Comparison of ENCODE assay signal across 25 mouse cellular contexts in genomic region chr14:117889653-117890052, GRCm38 (mm10).
DNase-seq lines count a peak whose midpoint lies in the region; ATAC-seq and TF ChIP-seq lines count a peak whose summit lies in the region.
"Had no signal": no experiment of that assay in that cellular context is flagged by ENCODE, and none has a peak within 500 bp of the region (broad histone marks: within the 10 kb centered on the region; RNA-seq: fewer than 3 reads in every experiment).

No protein-coding gene starts in this region.

- 46% methylated on average over 2 of the region's 2 CpGs for WGBS in heart, postnatal 0 days

- H3K27me3 ChIP-seq in heart, postnatal 0 days (ENCODE audit: control insufficient read depth, insufficient read depth, low read length), result no peaks in the 10 kb centered on the region
- H3K27me3 ChIP-seq: forebrain, embryonic 15.5 days; hindbrain, embryonic 13.5 days; liver, embryonic 12.5 days; neural tube, embryonic 12.5 days had no signal

- no peak for DNase-seq in heart, postnatal 0 days (ENCODE audit: low spot score)
- no peak for DNase-seq in heart, postnatal 36 days
- DNase-seq in left cerebral cortex, adult 2 months (ENCODE audit: extremely low spot score in 1 of 2, low spot score in 2 of 2), result no peak
- no peak for DNase-seq in left cerebral cortex, postnatal 14 days (ENCODE audit: low spot score in 2 of 2)
- peak; percentile 44 for DNase-seq in 3T3-L1 (ENCODE audit: low read depth, low spot score)
- DNase-seq in adipocyte (ENCODE audit: low spot score), result peak; percentile 50
- no peak for DNase-seq in T-cell, adult 2 months (ENCODE audit: low spot score)
- DNase-seq: adrenal gland, postnatal 10 days; cerebellum, adult 11 months; cerebellum, adult 9-10 months; cerebellum, postnatal 36 days; kidney, adult 18-20 months; kidney, postnatal 4 days; layer of hippocampus, adult 9-11 months; liver, postnatal 0 days; lung, postnatal 10 days had no signal

- H3K36me3 ChIP-seq in heart, postnatal 0 days (replicated peaks; ENCODE audit: control insufficient read depth, insufficient read depth, low read length), result no peaks in the 10 kb centered on the region
- H3K36me3 ChIP-seq: forebrain, embryonic 15.5 days; hindbrain, embryonic 13.5 days; limb, embryonic 12.5 days; liver, embryonic 12.5 days; midbrain, embryonic 10.5 days; neural tube, embryonic 12.5 days had no signal

- no peak for ATAC-seq in heart, postnatal 0 days (ENCODE audit: insufficient read depth, low read depth)
- ATAC-seq: CD4-positive, CD25-positive, alpha-beta regulatory T cell, adult 4 months; forebrain, embryonic 15.5 days; liver, embryonic 12.5 days; liver, postnatal 0 days; midbrain, embryonic 16.5 days had no signal

- no peak overlapping the region for H3K9ac ChIP-seq in heart, postnatal 0 days (replicated peaks; ENCODE audit: low read depth, low read length)
- H3K9ac ChIP-seq: forebrain, embryonic 15.5 days; hindbrain, embryonic 13.5 days; limb, embryonic 12.5 days; liver, embryonic 12.5 days; liver, postnatal 0 days; neural tube, embryonic 12.5 days had no signal

- no peak overlapping the region for H3K27ac ChIP-seq in heart, postnatal 0 days (ENCODE audit: low read depth)
- H3K27ac ChIP-seq in left cerebral cortex, adult 2 months, result no peak overlapping the region
- H3K27ac ChIP-seq: forebrain, embryonic 15.5 days; hindbrain, embryonic 13.5 days; limb, embryonic 12.5 days; liver, embryonic 12.5 days; midbrain, embryonic 10.5 days; neural tube, embryonic 12.5 days had no signal

- TF ChIP-seq CTCF in heart, postnatal 0 days (IDR thresholded peaks at IDR 0.05; ENCODE audit: low read depth), result peak; percentile 23
- peak; percentile 29 for TF ChIP-seq CTCF in left cerebral cortex, adult 2 months (IDR thresholded peaks at IDR 0.05)

- no peak overlapping the region for H3K4me3 ChIP-seq in heart, postnatal 0 days (ENCODE audit: low read depth, low read length)
- H3K4me3 ChIP-seq in left cerebral cortex, adult 2 months, result no peak overlapping the region
- H3K4me3 ChIP-seq: forebrain, embryonic 15.5 days; hindbrain, embryonic 13.5 days; limb, embryonic 12.5 days; liver, embryonic 12.5 days; midbrain, embryonic 10.5 days; myocyte; neural tube, embryonic 12.5 days had no signal

- H3K9me3 ChIP-seq in heart, postnatal 0 days (replicated peaks; ENCODE audit: control insufficient read depth, low read length), result no peaks in the 10 kb centered on the region
- H3K9me3 ChIP-seq: forebrain, embryonic 15.5 days; hindbrain, embryonic 13.5 days; limb, embryonic 12.5 days; liver, embryonic 12.5 days; midbrain, embryonic 10.5 days; neural tube, embryonic 12.5 days had no signal

- H3K4me2 ChIP-seq in heart, postnatal 0 days (ENCODE audit: low read depth, low read length), result no peak overlapping the region
- H3K4me2 ChIP-seq: forebrain, embryonic 15.5 days; hindbrain, embryonic 13.5 days; limb, embryonic 12.5 days; liver, embryonic 12.5 days; neural tube, embryonic 12.5 days had no signal

- intact Hi-C loops in heart, postnatal 36 days (cut with DNase I), result loop anchor here (10.0 kb wide), 1 partner anchor 1335 kb away; no protein-coding TSS in a partner anchor
- intact Hi-C loops in left cerebral cortex, adult 2 months (cut with DNase I), result loop anchor here (2.0 to 5.0 kb wide), 3 partner anchors 48 to 77 kb away; no protein-coding TSS in a partner anchor
- intact Hi-C loops in left cerebral cortex, postnatal 14 days (cut with DNase I), result no loop called here

- TF ChIP-seq EP300 in heart, postnatal 0 days (IDR thresholded peaks at IDR 0.05; ENCODE audit: low read depth), result no peak

- no peaks in the 10 kb centered on the region for H3K4me1 ChIP-seq in heart, postnatal 0 days (ENCODE audit: control insufficient read depth, insufficient read depth)
- H3K4me1 ChIP-seq: hindbrain, embryonic 13.5 days; liver, embryonic 12.5 days had no signal

Comparison
In these comparisons a context has a peak if more than half of its experiments do, and no peak if none do; other contexts are left out.
1. DNase-seq: peak in 3T3-L1 (single experiment) and adipocyte (single experiment); none in heart, postnatal 0 days (single experiment), heart, postnatal 36 days (0 of 2), left cerebral cortex, adult 2 months (0 of 2), left cerebral cortex, postnatal 14 days (0 of 2) and T-cell, adult 2 months (single experiment).